Mouse (Mus musculus) left cerebral cortex, adult 6 months (tissue): ENCODE measurements around the gene Snrpb. TPM values are rescaled to one million over a fixed set of nuclear protein-coding genes. Genes with fewer than 3 reads are reported as not detected.

Source experiments
- long read RNA-seq, 2 experiments: library from polyadenylated mRNA; unstranded; transcript quantifications; one replicate each; pipeline ENCODE4 v2.0.0; 2019 to 2020
- polyA plus RNA-seq: library from polyadenylated mRNA; unstranded; fragments of <200 nt; fragmentation: Nextera tagmentation; gene quantifications from 2 replicates; pipeline ENCODE4 v1.2.3, GENCODE M21; 2021

The Snrpb gene
- polyA plus RNA-seq = 201 and 239 TPM in 2 replicates
- long read RNA-seq, experiment 1, transcript Snrpb-201 (7 exons, 1,161 nt) = major isoform, 200 of 270 reads
- long read RNA-seq, experiment 1, transcript Snrpb-203 (8 exons, 1,133 nt) = minor isoform, 14 of 270 reads
- long read RNA-seq, experiment 1, partial matches to known transcripts = 3 of 270 reads
- long read RNA-seq, experiment 1, other reads (novel, unspliced or antisense) = 52 of 270 reads
- long read RNA-seq, experiment 2, transcript Snrpb-203 (8 exons, 1,133 nt) = minor isoform, 5 of 232 reads
- long read RNA-seq, experiment 2, transcript Snrpb-201 (7 exons, 1,161 nt) = major isoform, 196 of 232 reads
- long read RNA-seq, experiment 2, partial matches to known transcripts = 19 of 232 reads
- long read RNA-seq, experiment 2, other reads (novel, unspliced or antisense) = 11 of 232 reads

DNA sequence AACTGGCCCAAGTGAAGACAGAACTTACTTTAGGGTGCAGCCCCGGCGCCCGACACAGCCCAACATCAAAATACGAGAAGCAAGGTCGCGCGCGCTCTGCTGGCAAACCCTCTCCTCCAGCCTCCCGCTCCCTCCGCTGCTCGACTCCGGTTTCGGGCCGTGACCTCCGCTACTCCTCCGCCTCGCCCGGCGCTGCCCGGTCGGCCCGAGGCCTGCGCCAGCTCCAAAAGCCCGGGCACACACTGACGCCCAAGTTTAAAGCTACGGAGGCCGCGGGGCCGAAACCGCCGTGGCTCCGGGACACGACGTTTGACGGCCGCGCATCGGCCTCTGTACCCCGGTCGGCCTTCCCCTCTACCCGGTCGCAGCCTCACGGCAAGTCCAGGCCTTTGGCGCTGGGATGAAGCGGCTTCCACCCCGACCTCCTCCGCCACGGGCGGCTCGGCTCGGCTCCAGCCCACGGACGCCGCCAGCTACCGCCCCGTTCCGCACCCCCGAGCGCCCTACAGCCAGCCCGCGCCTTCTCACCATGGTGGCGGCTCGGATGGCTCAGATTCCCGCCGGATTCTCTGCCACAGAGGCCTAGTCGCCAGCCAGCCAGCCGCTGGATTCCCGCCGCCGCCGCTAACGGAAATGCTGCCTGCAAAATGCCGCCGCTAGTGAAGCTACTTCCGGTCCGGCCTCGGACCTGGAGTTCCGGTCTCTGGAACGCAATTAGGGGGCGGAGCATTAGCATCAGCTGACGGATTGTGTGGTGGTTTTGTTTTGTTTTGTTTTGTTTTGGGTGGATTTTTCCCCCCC is at the start of gene Snrpb:
Gene Snrpb, minus strand, starts transcription at position 698 of the 801 bp plus-strand sequence.

DNA sequence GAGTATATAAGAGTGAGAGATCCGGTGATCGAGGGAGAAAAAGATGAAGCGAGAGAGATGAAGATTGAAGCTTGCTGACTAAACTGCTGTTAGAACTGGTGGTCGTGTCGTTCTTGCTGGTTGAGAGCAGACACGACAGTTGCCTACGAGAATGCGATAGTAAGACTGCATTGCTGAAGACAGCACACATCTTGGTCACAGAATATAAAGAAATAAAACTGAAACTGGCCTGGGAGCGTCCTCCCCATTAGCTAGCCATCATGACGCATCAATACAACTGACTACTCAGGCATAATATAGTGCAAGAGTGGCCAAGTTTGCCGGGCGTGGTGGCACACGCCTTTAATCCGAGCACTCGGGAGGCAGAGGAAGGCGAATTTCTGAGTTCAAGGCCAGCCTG is 15.7 kb upstream of the Snrpb start, which contains the start of gene Tmc2:
Gene Tmc2, plus strand, starts transcription at position 301 of the 400 bp plus-strand sequence.

Other genes starting within 250 kb of the Snrpb start
- gene Tgm3, start 167.1 kb downstream of the Snrpb start, polyA plus RNA-seq = 0.49 and 0.54 TPM in 2 replicates
- 0.03 TPM in 1 of 2 replicates, not detected in the other for gene Tgm6, start 67.0 kb downstream of the Snrpb start, polyA plus RNA-seq
- not detected in 2 replicates for gene Tmc2, start 15.8 kb upstream of the Snrpb start, polyA plus RNA-seq
- gene Nop56, start 95.0 kb upstream of the Snrpb start, polyA plus RNA-seq = 52.1 and 80.5 TPM in 2 replicates
- gene Idh3b, start 105.1 kb upstream of the Snrpb start, polyA plus RNA-seq = 379 and 452 TPM in 2 replicates
- 0.51 and 0.83 TPM in 2 replicates for gene Ebf4, start 115.8 kb upstream of the Snrpb start, polyA plus RNA-seq
- gene Cpxm1, start 218.2 kb upstream of the Snrpb start, polyA plus RNA-seq = 3.1 and 4.3 TPM in 2 replicates
- not detected in 2 replicates for gene Gm28372, start 225.8 kb upstream of the Snrpb start, polyA plus RNA-seq
- not detected in 2 replicates for gene 1700020A23Rik, start 225.9 kb upstream of the Snrpb start, polyA plus RNA-seq
- gene Tmem239, start 227.1 kb upstream of the Snrpb start, polyA plus RNA-seq = not detected in 2 replicates
- 33.3 and 46.6 TPM in 2 replicates for gene Vps16, start 244.9 kb upstream of the Snrpb start, polyA plus RNA-seq
- 7.8 and 9.5 TPM in 2 replicates for gene Pced1a, start 245.3 kb upstream of the Snrpb start, polyA plus RNA-seq